In the genomic region with DNA sequence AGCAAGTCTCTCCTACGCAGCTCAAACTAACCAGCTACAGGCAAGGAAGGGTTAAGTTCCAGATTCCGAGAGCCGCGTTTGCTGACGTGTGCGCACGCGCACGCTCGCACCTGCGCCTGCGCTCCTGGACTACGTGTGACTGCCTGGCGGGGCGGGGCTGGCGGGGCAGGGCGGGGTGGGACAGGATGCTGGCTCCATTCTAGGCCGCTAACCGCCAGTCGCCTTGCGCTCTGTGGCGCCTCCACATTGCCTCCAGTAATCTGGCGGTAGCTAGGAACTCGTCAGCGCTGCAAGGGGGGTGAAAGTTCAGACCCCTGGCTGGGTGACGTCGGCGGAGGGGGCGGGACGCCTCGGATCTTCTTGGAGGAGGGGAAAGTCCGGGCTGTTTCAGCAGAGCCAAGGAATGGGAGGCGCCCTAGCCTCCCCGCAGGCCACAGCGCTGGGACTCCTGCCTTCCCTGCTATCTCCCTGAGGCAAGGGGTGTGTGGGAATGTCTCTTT, we compare ENCODE assay signal across 8 mouse cellular contexts. TPM values are rescaled to one million over a fixed set of nuclear protein-coding genes. Genes with fewer than 3 reads are reported as not detected.
DNase-seq lines count a peak whose midpoint lies in the region; ATAC-seq and TF ChIP-seq lines count a peak whose summit lies in the region.

No protein-coding gene starts in this region.

- no peaks in the 10 kb centered on the region for H3K9me3 ChIP-seq in MEL (replicated peaks; ENCODE audit: insufficient read depth, low read length)
- no peaks in the 10 kb centered on the region for H3K9me3 ChIP-seq in forebrain, postnatal 0 days (ENCODE audit: low read length)
- no peaks in the 10 kb centered on the region for H3K9me3 ChIP-seq in lung, embryonic 15.5 days

- peak; percentile 99 for DNase-seq in MEL (ENCODE audit: low read depth, low spot score)
- DNase-seq in cerebellum, adult 2 months: peak; percentile 93 to 94
- peak; percentile 93 for DNase-seq in forebrain, postnatal 0 days
- DNase-seq in heart, postnatal 4 days: peak; percentile 95
- DNase-seq in layer of hippocampus, adult 8-10 months (ENCODE audit: low spot score in 2 of 2): peak; percentile 90 to 92
- peak; percentile 95 for DNase-seq in ovary, adult 18-20 months (ENCODE audit: low spot score)
- DNase-seq in thymus, postnatal 0 days (ENCODE audit: low spot score): peak; percentile 94

- H3K4me2 ChIP-seq in forebrain, postnatal 0 days (ENCODE audit: low read depth): peak overlapping the region; percentile 42
- peak overlapping the region; percentile 55 for H3K4me2 ChIP-seq in lung, embryonic 15.5 days

- peak overlapping the region; percentile 65 to 85 for H3K4me3 ChIP-seq in MEL (ENCODE audit: control insufficient read depth in 1 of 2, insufficient read depth in 1 of 2, low read depth in 2 of 2, low read length in 2 of 2)
- peak overlapping the region; percentile 87 for H3K4me3 ChIP-seq in cerebellum, adult 2 months (replicated peaks; ENCODE audit: insufficient read depth, low read depth, low read length)
- H3K4me3 ChIP-seq in forebrain, postnatal 0 days (ENCODE audit: low read depth, low read length): peak overlapping the region; percentile 46
- H3K4me3 ChIP-seq in lung, embryonic 15.5 days: peak overlapping the region; percentile 44

- peak; percentile 45 to 86 for TF ChIP-seq POLR2A in MEL (IDR thresholded peaks at IDR 0.05; ENCODE audit: control insufficient read depth in 1 of 2, insufficient read depth in 1 of 2, low read depth in 1 of 2, low read length in 2 of 2, poor library complexity in 1 of 2)
- peak; percentile 57; the same call in 1 of the 2 replicates for TF ChIP-seq POLR2A in cerebellum, adult 2 months (IDR thresholded peaks at IDR 0.05; ENCODE audit: borderline replicate concordance, insufficient read depth, low read length)

- TF ChIP-seq CTCF in MEL (IDR thresholded peaks at IDR 0.05 in 2 of 3, conservative IDR thresholded peaks at IDR 0.05 in 1 of 3; ENCODE audit: control insufficient read depth in 1 of 3, insufficient read depth in 1 of 3, low read depth in 2 of 3, low read length in 3 of 3, poor library complexity in 1 of 3, severe bottlenecking in 1 of 3): no peak
- TF ChIP-seq CTCF in cerebellum, adult 2 months (IDR thresholded peaks at IDR 0.05; ENCODE audit: borderline replicate concordance, insufficient read depth, low read depth, low read length): no peak
- peak; percentile 49 for TF ChIP-seq CTCF in forebrain, postnatal 0 days (IDR thresholded peaks at IDR 0.05; ENCODE audit: low read depth)

- no peak for TF ChIP-seq RAD21 in MEL (IDR thresholded peaks at IDR 0.05; ENCODE audit: low read depth, low read length)

- H3K4me1 ChIP-seq in MEL (ENCODE audit: control insufficient read depth in 1 of 2, insufficient read depth in 2 of 2, low read length in 2 of 2): peaks cover 9 to 24% of the 10 kb centered on the region in 2 experiments
- no peaks in the 10 kb centered on the region for H3K4me1 ChIP-seq in cerebellum, adult 2 months (ENCODE audit: control insufficient read depth, insufficient read depth, low read length)
- no peaks in the 10 kb centered on the region for H3K4me1 ChIP-seq in forebrain, postnatal 0 days (ENCODE audit: insufficient read depth)
- no peaks in the 10 kb centered on the region for H3K4me1 ChIP-seq in lung, embryonic 15.5 days

- WGBS in cerebellum, adult 2 months: 10% methylated on average over 34 of the region's 35 CpGs
- 12% methylated on average over 35 of the region's 35 CpGs for WGBS in forebrain, postnatal 0 days
- 9% methylated on average over 27 of the region's 35 CpGs for WGBS in lung, embryonic 15.5 days

- H3K27me3 ChIP-seq in MEL (ENCODE audit: control insufficient read depth in 1 of 2, insufficient read depth in 2 of 2, low read length in 2 of 2): no peaks in the 10 kb centered on the region
- H3K27me3 ChIP-seq in cerebellum, adult 2 months (ENCODE audit: control insufficient read depth, insufficient read depth, low read length): no peaks in the 10 kb centered on the region
- no peaks in the 10 kb centered on the region for H3K27me3 ChIP-seq in forebrain, postnatal 0 days (ENCODE audit: insufficient read depth, low read length)
- no peaks in the 10 kb centered on the region for H3K27me3 ChIP-seq in lung, embryonic 15.5 days

- ATAC-seq in forebrain, postnatal 0 days: peak; percentile 98
- ATAC-seq in lung, embryonic 15.5 days (ENCODE audit: borderline replicate concordance, extremely low read depth, low FRiP score, low TSS enrichment): peak; percentile 99

- H3K36me3 ChIP-seq in MEL (ENCODE audit: control insufficient read depth in 1 of 2, insufficient read depth in 2 of 2, low read length in 2 of 2): peaks cover 0 to 26% of the 10 kb centered on the region in 2 experiments; a peak in 2 of 4 replicates
- no peaks in the 10 kb centered on the region for H3K36me3 ChIP-seq in forebrain, postnatal 0 days (ENCODE audit: insufficient read depth)
- H3K36me3 ChIP-seq in lung, embryonic 15.5 days: no peaks in the 10 kb centered on the region

- no peaks in the 10 kb centered on the region for H3K79me2 ChIP-seq in MEL (ENCODE audit: control insufficient read depth, insufficient read depth, low read length, poor library complexity)

- peak in 1 of 2 experiments; percentile 27; a peak in 1 of 4 replicates for TF ChIP-seq EP300 in MEL (IDR thresholded peaks at IDR 0.05; ENCODE audit: low read depth in 1 of 2, low read length in 2 of 2)

- peak overlapping the region; percentile 94 for H3K27ac ChIP-seq in MEL (ENCODE audit: control insufficient read depth, low read depth, low read length)
- H3K27ac ChIP-seq in cerebellum, adult 2 months (ENCODE audit: insufficient read depth, low read length): peak overlapping the region; percentile 80
- H3K27ac ChIP-seq in forebrain, postnatal 0 days (ENCODE audit: low read depth, low read length): peak overlapping the region; percentile 87
- peak overlapping the region; percentile 90 for H3K27ac ChIP-seq in lung, embryonic 15.5 days

- H3K9ac ChIP-seq in MEL (ENCODE audit: control insufficient read depth, low read depth, low read length, poor library complexity, severe bottlenecking): peak overlapping the region; percentile 80
- H3K9ac ChIP-seq in forebrain, postnatal 0 days: peak overlapping the region; percentile 48
- H3K9ac ChIP-seq in lung, embryonic 15.5 days: peak overlapping the region; percentile 44

TF ChIP-seq in MEL, 35 proteins besides CTCF, POLR2A, EP300 and RAD21:
- 0 out of 2 replicates have a peak, but pooled peaks have one; percentile 27 for TF ChIP-seq MAX (IDR thresholded peaks at IDR 0.05; ENCODE audit: low read length)
- TF ChIP-seq TAL1 (IDR thresholded peaks at IDR 0.05; ENCODE audit: low read length): 0 out of 2 replicates have a peak, but pooled peaks have one; percentile 21
- 0 out of 2 replicates have a peak, but pooled peaks have one; percentile 46 for TF ChIP-seq UBTF (IDR thresholded peaks at IDR 0.05; ENCODE audit: borderline replicate concordance, insufficient read depth, low read depth, low read length)
- TF ChIP-seq ZNF384 (IDR thresholded peaks at IDR 0.05; ENCODE audit: low read depth, low read length): no peak; the same call in 1 of the 2 replicates
- no peak for TF ChIP-seq CHD1 (IDR thresholded peaks at IDR 0.05; ENCODE audit: low read depth, low read length)
- TF ChIP-seq MAZ (IDR thresholded peaks at IDR 0.05; ENCODE audit: low read depth, low read length): peak; percentile 89
- peak; percentile 81 for TF ChIP-seq SIN3A (IDR thresholded peaks at IDR 0.05; ENCODE audit: low read length)
- peak; percentile 73; the same call in 1 of the 2 replicates for TF ChIP-seq ETS1 (IDR thresholded peaks at IDR 0.05; ENCODE audit: low read depth, low read length)
- TF ChIP-seq NELFE (IDR thresholded peaks at IDR 0.05; ENCODE audit: low read depth, low read length): peak; percentile 61
- TF ChIP-seq BHLHE40 (IDR thresholded peaks at IDR 0.05; ENCODE audit: borderline replicate concordance, low read depth, low read length): peak; percentile 46; the same call in 1 of the 2 replicates
- TF ChIP-seq HCFC1 (IDR thresholded peaks at IDR 0.05; ENCODE audit: low read depth, low read length): peak; percentile 81
- peak; percentile 97 for TF ChIP-seq NRF1 (IDR thresholded peaks at IDR 0.05; ENCODE audit: insufficient read depth, low read depth, low read length, poor library complexity, severe bottlenecking)
- TF ChIP-seq GABPA (IDR thresholded peaks at IDR 0.05; ENCODE audit: low read depth, low read length): no peak
- peak; percentile 38; the same call in 1 of the 2 replicates for TF ChIP-seq MYC (IDR thresholded peaks at IDR 0.05; ENCODE audit: low read depth, low read length)
- TF ChIP-seq USF1 (IDR thresholded peaks at IDR 0.05; ENCODE audit: low read depth, low read length): 0 out of 2 replicates have a peak, but pooled peaks have one; percentile 6
- TF ChIP-seq SMC3 (IDR thresholded peaks at IDR 0.05; ENCODE audit: low read depth, low read length): no peak
- peak; percentile 67 for TF ChIP-seq TCF12 (IDR thresholded peaks at IDR 0.05; ENCODE audit: low read depth, low read length)
- peak; percentile 55; the same call in 1 of the 2 replicates for TF ChIP-seq CHD2 (IDR thresholded peaks at IDR 0.05; ENCODE audit: low read length)
- no peak for TF ChIP-seq GATA1 (IDR thresholded peaks at IDR 0.05; ENCODE audit: low read depth, low read length)
- no peak for TF ChIP-seq ZKSCAN1 (IDR thresholded peaks at IDR 0.05; ENCODE audit: low read depth, low read length)
- peak; percentile 31 for TF ChIP-seq ZMIZ1 (IDR thresholded peaks at IDR 0.05; ENCODE audit: low read depth, low read length)
- TF ChIP-seq TBP (IDR thresholded peaks at IDR 0.05; ENCODE audit: low read depth, low read length): peak; percentile 80; the same call in 1 of the 2 replicates

RNA-seq across cellular contexts. Expression of a gene that starts 29.6 kb away (rescaled TPM):
- total RNA-seq in MEL (2012; rRNA removed): 118 and 147 TPM in 2 replicates
- polyA plus RNA-seq in MEL (2012; ENCODE audit: insufficient read depth in 1 of 2, insufficient read length in 2 of 2, low read depth in 1 of 2, low replicate concordance in 2 of 2, missing spikeins in 1 of 2): 100 to 1,000 TPM in 1 of 2 experiments, 10 to 100 TPM in 1; 89.3 to 328 TPM
- polyA plus RNA-seq in cerebellum, adult 2 months (2012; rRNA removed): 54.0 and 54.5 TPM in 2 replicates
- total RNA-seq in forebrain, postnatal 0 days (2014; rRNA removed): 238 and 345 TPM in 2 replicates
- polyA plus RNA-seq in forebrain, postnatal 0 days (2015; fragmentation: Nextera tagmentation; extraction: Ambion mirVana): 15.1 and 25.7 TPM in 2 replicates
- 100 to 1,000 TPM; 146 to 154 TPM for total RNA-seq in heart, postnatal 4 days (2021)
- total RNA-seq in layer of hippocampus, adult 8-10 months (2022): 100 to 1,000 TPM; 212 to 255 (median 232) TPM
- 23.4 and 24.2 TPM in 2 replicates for polyA plus RNA-seq in lung, embryonic 15.5 days (2015; fragmentation: Nextera tagmentation; extraction: Ambion mirVana)
- 19.8 and 21.4 TPM in 2 replicates for polyA plus RNA-seq in thymus, postnatal 0 days (2015; fragmentation: Nextera tagmentation; extraction: Ambion mirVana)

Comparison
In these comparisons a context has a peak if more than half of its experiments do, and no peak if none do; other contexts are left out.
1. Peak in every context shown above with its lines: DNase-seq, ATAC-seq, H3K4me3 ChIP-seq and H3K27ac ChIP-seq.